Mouse (Mus musculus) cerebellum, postnatal 14 days (tissue): ENCODE data around the gene Ascc3.

Experiments
- DNase-seq, 2 experiments: peaks; one replicate each; pipeline ENCODE4 v3.0.0; 2021; ENCODE audit warnings: mixed read lengths in 2 of 2

Gene Ascc3

GRCm38 (mm10) chr10:50895091-50895790 is 302.8 kb downstream of the Ascc3 start:
- peak in 1 of 2 experiments; percentile 29 for DNase-seq

- DNase-seq, result peak in 1 of 2 experiments; percentile 41
These were observed 303.7 kb downstream of the Ascc3 start for GRCm38 (mm10) chr10:50895881-50896766.

- DNase-seq, result no peak
These were observed 304.4 kb downstream of the Ascc3 start for GRCm38 (mm10) chr10:50896767-50897390.

- peak; percentile 43 to 47 for DNase-seq
These were observed 305.3 kb downstream of the Ascc3 start for GRCm38 (mm10) chr10:50897530-50898471.

- peak in 1 of 2 experiments; percentile 32 for DNase-seq
These were observed 306.2 kb downstream of the Ascc3 start for GRCm38 (mm10) chr10:50898621-50899020.

- peak in 1 of 2 experiments; percentile 48 for DNase-seq
These were observed 307.6 kb downstream of the Ascc3 start for GRCm38 (mm10) chr10:50899846-50900745.
